Mouse (Mus musculus): Measurements from ENCODE around the gene H2-Ob. TPM values are rescaled to one million over a fixed set of nuclear protein-coding genes. Genes with fewer than 3 reads are reported as not detected.

Gene H2-Ob
- total and polyA plus RNA-seq, 2 experiments from 2014 or later = 0.31 to 1.2 TPM

DNA sequence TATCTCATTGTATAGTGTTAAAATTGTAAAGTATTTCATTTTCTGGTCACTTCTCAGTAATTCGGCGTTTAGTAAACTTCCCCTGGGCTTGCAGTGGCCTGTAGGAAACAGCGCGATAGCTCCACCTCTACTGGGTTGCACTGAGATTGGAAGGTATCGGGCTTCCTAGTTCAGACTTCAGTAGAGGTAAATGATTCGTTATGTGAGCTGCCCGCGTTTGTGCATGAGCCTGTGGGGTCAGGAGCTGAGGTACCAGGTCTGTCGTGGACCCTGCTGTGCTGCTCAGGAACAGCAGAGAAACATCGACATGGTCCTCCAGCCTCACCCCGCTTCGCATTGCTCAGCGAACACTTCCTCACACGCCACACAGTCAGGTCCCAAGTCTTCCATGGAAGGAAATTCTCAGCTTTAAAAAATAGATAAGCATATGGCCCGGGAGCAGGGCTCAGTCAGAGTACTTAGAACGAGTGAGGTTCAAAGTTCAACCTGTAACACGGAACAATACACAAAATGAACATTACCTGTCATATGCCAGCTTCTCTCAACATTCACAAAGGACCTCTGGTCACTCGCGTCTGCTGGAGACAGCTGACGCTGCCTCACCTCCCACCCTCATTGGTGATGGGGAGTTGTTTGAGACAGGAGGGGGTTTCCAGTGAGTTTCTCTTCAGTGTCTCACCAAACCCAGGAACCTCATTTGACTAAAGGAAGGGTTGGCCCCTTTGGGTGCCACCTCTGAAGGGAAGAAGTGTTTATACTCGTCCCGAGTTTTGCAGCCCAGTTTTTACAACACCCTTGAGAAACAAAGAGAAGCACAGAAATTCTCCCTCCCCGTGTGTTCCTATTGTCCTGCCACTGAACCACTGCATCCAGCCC, 62.2 kb downstream of the H2-Ob start:
- no peak for TF ChIP-seq CTCF (IDR thresholded peaks at IDR 0.05)
- Histone ChIP-seq H3K9me3 (ENCODE audit: low read length) (no peaks in the 10 kb centered on the region), H3K4me2 (ENCODE audit: low read depth, low read length, poor library complexity, severe bottlenecking) (no peak overlapping the region), H3K4me3 (ENCODE audit: low read depth, low read length) (no peak overlapping the region), H3K9ac (replicated peaks; ENCODE audit: low read length, poor library complexity, severe bottlenecking) (no peak overlapping the region), H3K4me1 (ENCODE audit: insufficient read depth, low read length) (no peaks in the 10 kb centered on the region; the same call in 1 of the 2 replicates), H3K36me3 (ENCODE audit: insufficient read depth, low read length) (no peaks in the 10 kb centered on the region), H3K27me3 (ENCODE audit: insufficient read depth, low read length) (no peaks in the 10 kb centered on the region), H3K27ac (ENCODE audit: low read depth, low read length) (no peak overlapping the region)
- 78% methylated on average over 23 of the region's 23 CpGs for WGBS
- DNase-seq (ENCODE audit: low spot score) (no peak), ATAC-seq (ENCODE audit: low FRiP score) (no peak)

DNA sequence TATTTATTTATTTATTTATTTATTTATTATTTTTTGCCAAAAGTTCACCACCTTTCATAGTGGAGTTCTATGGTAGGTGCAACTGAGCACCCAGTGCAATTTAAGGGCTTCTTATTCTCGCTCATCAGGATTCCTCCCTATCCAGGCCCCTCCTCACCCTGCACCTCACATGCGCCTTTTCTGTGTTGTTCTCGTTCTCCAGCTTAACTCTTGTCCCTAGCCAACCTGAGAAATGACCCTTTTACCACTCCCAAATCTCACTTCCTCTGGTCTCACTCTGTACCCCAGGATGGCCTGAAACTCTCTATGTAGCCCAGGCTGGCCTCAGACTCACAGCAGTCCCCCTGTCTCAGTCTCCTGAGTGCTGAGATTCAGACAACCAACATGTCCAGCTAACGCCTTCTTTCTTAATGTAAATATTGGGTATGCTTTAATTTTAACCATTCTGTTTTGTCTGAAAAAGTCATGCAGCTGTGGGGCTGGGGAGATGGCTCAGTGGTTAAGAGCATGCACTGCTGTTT, 63.0 kb downstream of the H2-Ob start:
- Histone ChIP-seq H3K4me1 (ENCODE audit: insufficient read depth, low read length) (no peaks in the 10 kb centered on the region), H3K36me3 (ENCODE audit: insufficient read depth, low read length) (no peaks in the 10 kb centered on the region), H3K4me2 (ENCODE audit: low read depth, low read length, poor library complexity, severe bottlenecking) (no peak overlapping the region), H3K4me3 (ENCODE audit: low read depth, low read length) (no peak overlapping the region), H3K9me3 (ENCODE audit: low read length) (no peaks in the 10 kb centered on the region), H3K27ac (ENCODE audit: low read depth, low read length) (no peak overlapping the region), H3K27me3 (ENCODE audit: insufficient read depth, low read length) (no peaks in the 10 kb centered on the region), H3K9ac (replicated peaks; ENCODE audit: low read length, poor library complexity, severe bottlenecking) (no peak overlapping the region)
- no peak for TF ChIP-seq CTCF (IDR thresholded peaks at IDR 0.05)
- 88% methylated on average over 4 of the region's 4 CpGs for WGBS
- no peak for DNase-seq (ENCODE audit: low spot score)
- no peak for ATAC-seq (ENCODE audit: low FRiP score)

DNA sequence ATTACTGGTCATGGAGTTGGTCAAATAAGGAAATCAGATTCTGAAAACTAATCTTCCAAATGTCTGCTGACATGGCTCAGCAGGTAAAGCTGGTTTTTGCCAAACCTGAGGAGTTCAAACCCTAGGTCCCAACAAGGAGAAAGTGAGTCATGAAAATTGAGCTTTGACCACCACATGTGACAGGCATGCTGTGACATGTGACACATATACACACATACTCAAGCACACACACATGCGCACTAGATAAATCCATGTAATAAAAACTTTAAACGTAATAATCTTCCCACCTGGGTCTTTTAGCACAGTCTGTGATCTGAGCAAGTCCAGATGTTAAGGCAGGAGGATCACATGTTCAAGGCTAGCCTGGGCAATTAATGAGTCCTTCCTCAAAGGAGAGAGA, 65.1 kb downstream of the H2-Ob start:
- Histone ChIP-seq H3K36me3 (ENCODE audit: insufficient read depth, low read length) (no peaks in the 10 kb centered on the region), H3K27me3 (ENCODE audit: insufficient read depth, low read length) (no peaks in the 10 kb centered on the region), H3K27ac (ENCODE audit: low read depth, low read length) (no peak overlapping the region), H3K4me1 (ENCODE audit: insufficient read depth, low read length) (no peaks in the 10 kb centered on the region), H3K9ac (replicated peaks; ENCODE audit: low read length, poor library complexity, severe bottlenecking) (no peak overlapping the region), H3K9me3 (ENCODE audit: low read length) (no peaks in the 10 kb centered on the region), H3K4me3 (ENCODE audit: low read depth, low read length) (no peak overlapping the region), H3K4me2 (ENCODE audit: low read depth, low read length, poor library complexity, severe bottlenecking) (no peak overlapping the region)
- no peak for ATAC-seq (ENCODE audit: low FRiP score)
- no peak for TF ChIP-seq CTCF (IDR thresholded peaks at IDR 0.05)
- no peak for DNase-seq (ENCODE audit: low spot score)
- 90% methylated on average over 2 of the region's 2 CpGs for WGBS

Other genes with a start within 250 kb of the H2-Ob start
- gene H2-K1, start 238.6 kb upstream of the H2-Ob start, total RNA-seq (2014; rRNA removed) = 19.0 and 21.2 TPM in 2 replicates
- gene H2-K1, start 238.6 kb upstream of the H2-Ob start, polyA plus RNA-seq (2015; fragmentation: Nextera tagmentation; extraction: Ambion mirVana) = 17.0 and 22.2 TPM in 2 replicates
- gene Ring1, start 214.2 kb upstream of the H2-Ob start, total RNA-seq (2014; rRNA removed) = 19.5 and 23.4 TPM in 2 replicates
- 17.3 and 19.5 TPM in 2 replicates for gene Ring1, start 214.2 kb upstream of the H2-Ob start, polyA plus RNA-seq (2015; fragmentation: Nextera tagmentation; extraction: Ambion mirVana)
- 58.4 and 67.6 TPM in 2 replicates for gene H2-Ke6, start 210.8 kb upstream of the H2-Ob start, total RNA-seq (2014; rRNA removed)
- 53.6 and 54.7 TPM in 2 replicates for gene H2-Ke6, start 210.8 kb upstream of the H2-Ob start, polyA plus RNA-seq (2015; fragmentation: Nextera tagmentation; extraction: Ambion mirVana)
- 170 and 229 TPM in 2 replicates for gene Slc39a7, start 207.2 kb upstream of the H2-Ob start, total RNA-seq (2014; rRNA removed)
- gene Slc39a7, start 207.2 kb upstream of the H2-Ob start, polyA plus RNA-seq (2015; fragmentation: Nextera tagmentation; extraction: Ambion mirVana) = 152 and 156 TPM in 2 replicates
- 53.6 and 61.2 TPM in 2 replicates for gene Rxrb, start 207.1 kb upstream of the H2-Ob start, total RNA-seq (2014; rRNA removed)
- 52.7 and 53.7 TPM in 2 replicates for gene Rxrb, start 207.1 kb upstream of the H2-Ob start, polyA plus RNA-seq (2015; fragmentation: Nextera tagmentation; extraction: Ambion mirVana)
- gene Col11a2, start 199.5 kb upstream of the H2-Ob start, total RNA-seq (2014; rRNA removed) = 17.9 and 24.3 TPM in 2 replicates
- gene Col11a2, start 199.5 kb upstream of the H2-Ob start, polyA plus RNA-seq (2015; fragmentation: Nextera tagmentation; extraction: Ambion mirVana) = 4.1 and 4.6 TPM in 2 replicates
- gene H2-Oa, start 146.6 kb upstream of the H2-Ob start, total RNA-seq (2014; rRNA removed) = not detected in 2 replicates
- gene H2-Oa, start 146.6 kb upstream of the H2-Ob start, polyA plus RNA-seq (2015; fragmentation: Nextera tagmentation; extraction: Ambion mirVana) = 0.23 TPM in 1 of 2 replicates, not detected in the other
- 23.8 and 39.0 TPM in 2 replicates for gene H2-DMa, start 119.4 kb upstream of the H2-Ob start, total RNA-seq (2014; rRNA removed)
- 24.8 and 26.1 TPM in 2 replicates for gene H2-DMa, start 119.4 kb upstream of the H2-Ob start, polyA plus RNA-seq (2015; fragmentation: Nextera tagmentation; extraction: Ambion mirVana)
- gene Brd2, start 116.3 kb upstream of the H2-Ob start, total RNA-seq (2014; rRNA removed) = 219 and 233 TPM in 2 replicates
- gene Brd2, start 116.3 kb upstream of the H2-Ob start, polyA plus RNA-seq (2015; fragmentation: Nextera tagmentation; extraction: Ambion mirVana) = 107 and 124 TPM in 2 replicates
- 0.16 and 0.47 TPM in 2 replicates for gene H2-DMb2, start 95.6 kb upstream of the H2-Ob start, total RNA-seq (2014; rRNA removed)
- gene H2-DMb2, start 95.6 kb upstream of the H2-Ob start, polyA plus RNA-seq (2015; fragmentation: Nextera tagmentation; extraction: Ambion mirVana) = 1.4 and 1.6 TPM in 2 replicates
- gene H2-DMb1, start 85.8 kb upstream of the H2-Ob start, total RNA-seq (2014; rRNA removed) = 0.47 and 4.7 TPM in 2 replicates
- gene H2-DMb1, start 85.8 kb upstream of the H2-Ob start, polyA plus RNA-seq (2015; fragmentation: Nextera tagmentation; extraction: Ambion mirVana) = 1.6 and 2.3 TPM in 2 replicates
- gene Tap1, start 51.4 kb upstream of the H2-Ob start, total RNA-seq (2014; rRNA removed) = 7.1 and 16.5 TPM in 2 replicates
- gene Tap1, start 51.4 kb upstream of the H2-Ob start, polyA plus RNA-seq (2015; fragmentation: Nextera tagmentation; extraction: Ambion mirVana) = 7.7 and 8.3 TPM in 2 replicates
- gene Psmb9, start 51.1 kb upstream of the H2-Ob start, total RNA-seq (2014; rRNA removed) = 0.99 and 1.1 TPM in 2 replicates
- gene Psmb9, start 51.1 kb upstream of the H2-Ob start, polyA plus RNA-seq (2015; fragmentation: Nextera tagmentation; extraction: Ambion mirVana) = 2.0 and 3.3 TPM in 2 replicates
- 1.7 and 2.8 TPM in 2 replicates for gene Psmb8, start 41.2 kb upstream of the H2-Ob start, total RNA-seq (2014; rRNA removed)
- gene Psmb8, start 41.2 kb upstream of the H2-Ob start, polyA plus RNA-seq (2015; fragmentation: Nextera tagmentation; extraction: Ambion mirVana) = 4.2 and 5.3 TPM in 2 replicates
- gene Tap2, start 35.4 kb upstream of the H2-Ob start, total RNA-seq (2014; rRNA removed) = 1.8 and 2.0 TPM in 2 replicates
- gene Tap2, start 35.4 kb upstream of the H2-Ob start, polyA plus RNA-seq (2015; fragmentation: Nextera tagmentation; extraction: Ambion mirVana) = 2.9 and 4.2 TPM in 2 replicates
- gene H2-Ab1, start 18.8 kb downstream of the H2-Ob start, total RNA-seq (2014; rRNA removed) = 0.57 and 1.4 TPM in 2 replicates
- 1.5 and 2.7 TPM in 2 replicates for gene H2-Ab1, start 18.8 kb downstream of the H2-Ob start, polyA plus RNA-seq (2015; fragmentation: Nextera tagmentation; extraction: Ambion mirVana)
- 0.66 TPM in 1 of 2 replicates, not detected in the other for gene H2-Aa, start 48.9 kb downstream of the H2-Ob start, total RNA-seq (2014; rRNA removed)
- gene H2-Aa, start 48.9 kb downstream of the H2-Ob start, polyA plus RNA-seq (2015; fragmentation: Nextera tagmentation; extraction: Ambion mirVana) = 0.29 and 0.81 TPM in 2 replicates
- gene H2-Eb1, start 67.0 kb downstream of the H2-Ob start, total RNA-seq (2014; rRNA removed) = 0.88 and 1.7 TPM in 2 replicates
- gene H2-Eb1, start 67.0 kb downstream of the H2-Ob start, polyA plus RNA-seq (2015; fragmentation: Nextera tagmentation; extraction: Ambion mirVana) = 5.0 and 5.2 TPM in 2 replicates
- 0.22 and 0.33 TPM in 2 replicates for gene H2-Eb2, start 86.8 kb downstream of the H2-Ob start, total RNA-seq (2014; rRNA removed)
- 0.06 and 0.09 TPM in 2 replicates for gene H2-Eb2, start 86.8 kb downstream of the H2-Ob start, polyA plus RNA-seq (2015; fragmentation: Nextera tagmentation; extraction: Ambion mirVana)
- gene Btnl2, start 115.9 kb downstream of the H2-Ob start, total RNA-seq (2014; rRNA removed) = not detected in 2 replicates
- not detected in 2 replicates for gene Btnl2, start 115.9 kb downstream of the H2-Ob start, polyA plus RNA-seq (2015; fragmentation: Nextera tagmentation; extraction: Ambion mirVana)
- gene Btnl1, start 138.2 kb downstream of the H2-Ob start, total RNA-seq (2014; rRNA removed) = not detected in 2 replicates
- not detected in 2 replicates for gene Btnl1, start 138.2 kb downstream of the H2-Ob start, polyA plus RNA-seq (2015; fragmentation: Nextera tagmentation; extraction: Ambion mirVana)
- 2.0 and 9.2 TPM in 2 replicates for gene BC051142, start 159.9 kb downstream of the H2-Ob start, total RNA-seq (2014; rRNA removed)
- 6.7 and 7.8 TPM in 2 replicates for gene BC051142, start 159.9 kb downstream of the H2-Ob start, polyA plus RNA-seq (2015; fragmentation: Nextera tagmentation; extraction: Ambion mirVana)
- not detected in 2 replicates for gene Btnl4, start 238.4 kb downstream of the H2-Ob start, total RNA-seq (2014; rRNA removed)
- gene Btnl4, start 238.4 kb downstream of the H2-Ob start, polyA plus RNA-seq (2015; fragmentation: Nextera tagmentation; extraction: Ambion mirVana) = not detected in 2 replicates